Mouse (Mus musculus): ENCODE measurements around the gene Gpd2. TPM values are rescaled to one million over a fixed set of nuclear protein-coding genes. Genes with fewer than 3 reads are reported as not detected.

Gene Gpd2
- total RNA-seq, 4 experiments from 2014 or later, result 193 to 241 (median 217) TPM

- no peak for DNase-seq (ENCODE audit: low spot score in 2 of 2)
These were observed 140.9 kb downstream of the Gpd2 start for GRCm38 (mm10) chr2:57378147-57378889.

DNA sequence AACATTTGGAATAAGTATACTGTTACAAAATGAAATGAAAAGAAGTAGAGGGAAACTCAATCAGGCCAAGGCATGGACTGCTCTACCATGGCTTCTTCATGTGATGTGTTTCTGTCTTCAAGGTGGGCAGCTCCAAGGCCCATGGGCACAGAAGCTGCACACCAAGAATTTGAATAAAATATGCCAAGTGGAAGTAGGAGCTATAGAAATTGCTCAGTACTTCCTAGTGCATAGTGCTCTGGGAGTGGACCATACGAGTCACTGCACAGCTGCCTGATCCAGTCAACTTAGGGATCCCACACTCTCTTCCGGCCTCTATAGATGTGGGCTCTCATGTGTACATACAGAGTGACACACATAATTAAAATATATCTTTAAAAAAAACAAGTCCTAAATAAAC lies 147.2 kb downstream of the Gpd2 start:
- DNase-seq (ENCODE audit: low spot score in 2 of 2), result no peak

- no peak for DNase-seq (ENCODE audit: low spot score in 2 of 2)
These were observed 150.4 kb downstream of the Gpd2 start for GRCm38 (mm10) chr2:57387816-57388215.

DNA sequence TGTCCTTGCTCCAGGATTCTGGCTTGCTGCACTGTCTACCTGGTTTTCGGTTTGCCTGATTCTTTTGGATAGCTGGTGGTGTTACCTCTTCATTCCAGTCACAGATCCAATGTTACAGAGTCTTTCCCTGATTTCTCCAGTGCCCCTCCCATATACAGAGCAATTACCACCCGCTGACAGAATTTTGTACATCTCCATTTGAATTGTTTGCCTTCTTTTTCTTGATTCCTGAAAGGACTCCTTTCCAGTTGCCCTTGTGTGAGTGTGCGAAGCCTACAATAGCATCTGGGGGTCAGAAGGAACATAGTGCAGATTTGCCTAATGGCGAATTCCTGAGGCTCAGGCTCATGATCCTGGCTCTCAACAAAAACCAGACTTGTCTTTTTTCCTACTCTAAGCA lies 157.6 kb downstream of the Gpd2 start:
- no peak for DNase-seq (ENCODE audit: low spot score in 2 of 2)

DNA sequence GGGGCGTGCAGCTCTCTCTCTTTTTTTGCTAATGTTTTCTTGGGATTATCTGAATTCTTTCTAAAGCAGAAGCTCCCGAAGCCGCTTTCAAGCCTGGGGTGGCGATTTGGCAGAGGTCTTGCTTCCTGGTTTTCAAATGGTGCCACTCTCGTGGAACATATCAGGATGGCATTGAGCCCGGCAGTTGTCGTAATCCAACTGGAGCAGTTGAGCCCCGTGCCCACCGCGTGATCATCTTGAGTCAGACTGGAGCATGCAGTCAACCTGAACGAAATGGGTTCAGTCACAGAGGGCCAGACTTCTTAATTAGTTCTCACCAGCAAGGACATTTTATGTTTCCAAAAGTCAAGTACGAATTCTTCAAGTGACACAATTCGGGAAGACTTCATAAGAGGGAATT lies 158.6 kb downstream of the Gpd2 start:
- no peak for DNase-seq (ENCODE audit: low spot score in 2 of 2)

GRCm38 (mm10) chr2:57397727-57398126 lies 160.3 kb downstream of the Gpd2 start:
- DNase-seq (ENCODE audit: low spot score in 2 of 2), result no peak

GRCm38 (mm10) chr2:57407414-57408019 lies 170.1 kb downstream of the Gpd2 start:
- no peak for DNase-seq (ENCODE audit: low spot score in 2 of 2)

GRCm38 (mm10) chr2:57408413-57408812 lies 171.0 kb downstream of the Gpd2 start:
- DNase-seq (ENCODE audit: low spot score in 2 of 2), result no peak

GRCm38 (mm10) chr2:57411551-57411950 lies 174.1 kb downstream of the Gpd2 start:
- no peak for DNase-seq (ENCODE audit: low spot score in 2 of 2)

- no peak for DNase-seq (ENCODE audit: low spot score in 2 of 2)
These were observed 177.2 kb downstream of the Gpd2 start for GRCm38 (mm10) chr2:57414550-57415160.

- DNase-seq (ENCODE audit: low spot score in 2 of 2), result no peak
These were observed 179.3 kb downstream of the Gpd2 start for GRCm38 (mm10) chr2:57416711-57417110.

Other genes starting within 250 kb of the Gpd2 start
- under 1 TPM; 0.49 to 0.89 (median 0.77) TPM for gene Nr4a2, start 113.6 kb upstream of the Gpd2 start, total RNA-seq (2022)

Data from gastrocnemius, adult 8-10 months (tissue).